Mouse (Mus musculus) liver, embryonic 14.5 days (tissue): ENCODE measurements around the gene Fshb.

Experiments used
- CTCF ChIP-seq: IDR thresholded peaks from 2 replicates; pipeline ENCODE4 v1.5.1; 2016; ENCODE audit warnings: antibody characterized with exemption, low read depth, control low read depth
- EP300 ChIP-seq: IDR thresholded peaks from 2 replicates; pipeline ENCODE4 v1.6.1; 2016; ENCODE audit warnings: antibody characterized with exemption, low read depth

DNA sequence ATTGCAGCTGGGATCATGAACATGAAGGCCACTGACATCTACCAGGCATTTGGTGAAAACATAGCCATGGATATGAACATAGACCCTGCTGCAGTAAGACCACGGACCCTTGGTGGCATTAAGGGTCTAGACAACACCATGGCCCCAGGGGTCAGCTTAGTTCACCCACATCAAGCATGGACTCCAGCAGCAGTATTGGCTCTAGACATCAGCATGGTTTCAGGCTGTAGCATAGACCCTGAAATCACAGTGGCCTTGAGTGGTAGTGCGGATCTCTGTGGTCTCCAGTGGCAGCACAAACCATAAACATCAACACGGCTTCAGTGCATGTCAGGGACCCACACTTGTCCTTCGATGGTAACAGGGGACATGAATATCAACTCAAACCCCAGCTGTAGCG lies 36.7 kb downstream of the Fshb start:
- TF ChIP-seq CTCF = no peak
- no peak for TF ChIP-seq EP300
